Mouse (Mus musculus) frontal cortex, postnatal 36 days (tissue): Measurements from ENCODE around the gene Zfp143.
"Not testable (repeated sequence)": the region's sequence is repeated elsewhere in the genome, so short reads cannot be mapped to it uniquely, and the experiment has no call there.

Experiments used
- DNase-seq, 2 experiments: peaks; one replicate each; pipeline ENCODE4 v3.0.0; 2022; ENCODE audit warnings: low spot score in 2 of 2

Zfp143 gene

GRCm38 (mm10) chr7:110096332-110096731 is 35.3 kb downstream of the Zfp143 start:
- no peak for DNase-seq

DNA sequence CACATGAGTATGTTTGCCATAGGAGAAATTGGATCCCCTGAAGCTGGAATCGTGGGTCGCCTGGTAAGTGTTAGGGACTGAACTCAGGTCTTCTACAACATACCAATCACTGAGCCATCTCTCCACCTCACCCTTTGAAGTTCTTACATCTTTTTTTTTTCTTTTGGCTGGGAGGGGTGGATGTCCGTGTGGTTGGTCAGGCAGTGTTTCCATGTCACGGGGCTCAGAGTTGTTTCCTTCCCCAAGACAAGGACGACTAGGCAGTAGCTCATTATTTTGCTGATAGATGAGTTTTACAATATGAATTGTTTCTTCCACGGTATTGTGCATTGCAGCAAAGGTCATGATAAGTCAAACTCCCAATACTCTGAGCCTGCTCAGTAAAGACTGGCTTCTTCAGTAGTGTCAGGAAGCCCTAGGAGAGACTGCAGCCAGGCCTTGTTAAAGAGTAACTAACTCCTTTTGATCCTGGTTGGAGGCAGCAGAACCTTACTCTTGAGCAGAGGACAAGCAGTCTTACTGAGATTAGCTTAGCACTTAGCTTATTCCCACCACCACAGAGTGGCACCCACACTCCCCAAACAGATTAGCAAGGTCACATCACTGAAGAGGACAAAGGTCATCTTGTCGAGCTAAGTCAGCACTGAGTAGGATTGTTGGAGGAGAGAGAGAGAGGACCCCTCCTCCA is 36.2 kb downstream of the Zfp143 start:
- DNase-seq = no peak

GRCm38 (mm10) chr7:110100854-110101253 is 39.8 kb downstream of the Zfp143 start:
- no peak for DNase-seq

GRCm38 (mm10) chr7:110101266-110101665 is 40.2 kb downstream of the Zfp143 start:
- no peak for DNase-seq

DNA sequence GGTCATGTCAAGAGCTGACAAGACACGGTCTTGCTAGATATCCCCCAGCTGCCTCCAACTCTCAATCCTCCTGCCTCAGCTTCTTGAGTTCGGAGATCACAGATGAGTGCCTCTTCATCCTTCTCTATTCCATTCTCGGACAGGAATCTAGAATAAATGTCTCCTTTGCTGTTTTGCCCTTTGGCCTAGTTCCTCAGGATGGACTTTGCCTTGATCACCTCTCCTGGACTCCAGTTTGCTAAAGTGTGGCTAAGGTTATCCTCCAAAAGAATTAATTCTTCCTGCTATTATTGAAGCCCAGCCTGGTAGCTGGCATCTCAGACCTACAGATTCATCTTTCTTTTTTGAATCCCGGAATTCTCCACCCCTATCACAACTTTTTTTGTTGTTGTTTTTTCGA is 44.0 kb downstream of the Zfp143 start:
- no peak for DNase-seq

DNA sequence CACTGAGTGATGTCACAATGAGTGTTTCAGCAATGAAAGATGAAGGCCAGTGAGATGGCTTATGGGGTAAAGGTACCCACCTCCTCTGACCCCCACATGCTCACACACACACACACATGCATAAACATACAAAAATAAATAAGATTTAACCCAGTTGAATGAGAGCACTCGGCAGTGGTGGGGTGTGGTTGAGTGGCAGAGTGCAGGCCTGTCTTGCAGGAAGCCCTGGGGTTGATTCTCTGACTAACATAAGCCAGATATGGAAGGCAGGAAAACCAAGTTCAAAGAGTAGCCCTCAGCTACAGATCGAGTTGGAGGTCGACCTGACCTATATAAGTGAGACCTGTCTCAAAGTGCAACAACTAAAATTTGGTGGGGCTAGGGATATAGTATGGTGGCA is 45.6 kb downstream of the Zfp143 start:
- DNase-seq = no peak

DNA sequence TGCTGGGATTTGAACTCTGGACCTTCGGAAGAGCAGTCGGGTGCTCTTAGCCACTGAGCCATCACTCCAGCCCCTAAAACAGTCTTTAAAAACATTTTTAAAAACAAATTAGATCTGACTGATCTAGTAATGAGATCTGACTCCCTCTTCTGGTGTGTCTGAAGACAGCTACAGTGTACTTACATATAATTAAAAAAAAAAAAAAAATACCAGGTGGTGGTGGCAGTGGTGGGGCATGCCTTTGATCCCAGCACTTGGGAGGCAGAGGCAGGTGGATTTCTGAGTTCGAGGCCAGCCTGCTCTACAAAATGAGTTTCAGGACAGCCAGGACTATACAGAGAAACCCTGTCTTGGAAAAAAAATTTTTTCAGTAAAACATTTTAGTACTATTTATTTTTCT is 47.5 kb downstream of the Zfp143 start:
- not testable (repeated sequence) for DNase-seq

DNA sequence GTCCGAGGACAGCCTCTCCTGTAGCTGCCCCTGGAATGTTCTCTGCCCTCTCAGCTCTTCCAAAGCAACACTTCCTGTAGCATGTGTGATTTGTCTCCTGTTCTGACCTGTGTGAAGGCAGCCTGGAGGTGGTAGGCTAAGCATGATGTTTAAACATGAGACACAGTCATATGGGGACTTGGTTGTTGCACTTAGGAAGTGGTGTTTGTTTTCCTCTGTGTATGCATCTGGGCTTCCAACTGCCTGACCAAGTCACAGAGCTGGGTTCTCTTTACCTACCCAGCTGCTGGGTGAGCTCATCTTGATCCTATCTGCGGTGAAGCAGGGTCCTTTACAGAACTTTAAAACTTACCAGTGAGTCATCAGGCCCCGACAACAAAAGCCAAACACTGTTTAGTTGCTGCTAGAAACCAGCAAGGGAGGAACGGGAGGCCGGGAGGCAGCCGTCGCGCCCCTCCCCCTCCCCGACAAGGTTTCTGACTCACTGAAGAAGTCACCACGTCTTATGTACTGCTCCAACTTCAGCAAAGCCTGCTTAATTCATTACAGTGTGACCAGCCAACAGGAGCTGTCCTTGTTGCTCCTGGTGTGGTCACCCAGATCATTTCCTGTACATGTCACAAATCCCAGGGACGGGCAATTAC is 48.1 kb downstream of the Zfp143 start:
- DNase-seq = peak; percentile 18 to 24

- no peak for DNase-seq
Observed at GRCm38 (mm10) chr7:110110061-110110656, 49.1 kb downstream of the Zfp143 start.

DNA sequence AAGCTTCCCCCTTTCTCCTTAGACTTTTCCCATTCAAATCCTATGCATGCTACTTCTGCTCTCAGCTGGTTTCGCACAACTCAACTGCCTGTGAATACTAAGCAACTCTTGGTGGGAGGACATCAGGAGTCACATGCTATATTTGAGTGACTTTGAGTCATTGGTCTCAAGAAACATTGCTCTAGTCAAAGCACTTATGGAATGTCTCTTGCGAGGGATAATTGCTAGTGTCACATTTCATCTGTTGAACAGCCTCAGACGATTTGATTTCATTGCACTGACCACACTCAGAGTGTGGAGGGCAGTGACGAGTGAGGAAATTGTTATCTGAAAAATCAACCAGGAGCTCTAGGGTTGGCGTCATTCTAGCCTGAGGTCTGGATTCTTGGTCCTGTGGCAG is 53.7 kb downstream of the Zfp143 start:
- no peak for DNase-seq

GRCm38 (mm10) chr7:110116731-110117291 is 55.8 kb downstream of the Zfp143 start:
- peak in 1 of 2 experiments; percentile 18 for DNase-seq

GRCm38 (mm10) chr7:110118448-110118847 is 57.4 kb downstream of the Zfp143 start:
- DNase-seq = no peak

DNA sequence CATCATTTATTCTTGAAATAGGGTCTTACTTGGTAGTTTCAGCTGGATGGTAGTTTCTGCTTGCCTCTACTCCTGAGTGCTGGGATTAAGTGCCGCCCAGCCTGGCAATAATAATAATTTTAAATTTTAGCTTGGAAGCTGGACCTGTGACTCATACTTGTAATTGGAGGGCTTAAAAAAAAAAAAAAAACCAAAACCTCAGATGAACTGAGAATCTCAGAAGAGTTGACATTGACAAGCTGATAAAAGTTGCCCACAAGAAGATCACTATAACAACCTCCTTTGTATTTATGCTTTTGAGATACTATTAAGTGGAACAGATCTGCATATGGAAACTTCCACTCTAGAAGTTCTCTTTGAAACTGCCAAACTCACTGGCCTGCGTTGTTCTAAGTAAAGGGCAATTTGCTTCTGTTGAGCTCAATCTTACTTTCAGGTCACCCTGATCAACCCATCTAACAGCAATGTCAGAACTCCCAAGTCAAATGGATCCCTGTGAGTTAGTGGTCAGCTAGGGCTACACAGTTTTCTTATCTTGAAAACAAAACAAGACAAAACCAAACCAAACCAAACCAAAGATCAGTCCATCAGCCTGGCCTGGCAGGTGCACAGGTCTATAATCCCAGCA is 59.3 kb downstream of the Zfp143 start:
- DNase-seq = no peak

DNA sequence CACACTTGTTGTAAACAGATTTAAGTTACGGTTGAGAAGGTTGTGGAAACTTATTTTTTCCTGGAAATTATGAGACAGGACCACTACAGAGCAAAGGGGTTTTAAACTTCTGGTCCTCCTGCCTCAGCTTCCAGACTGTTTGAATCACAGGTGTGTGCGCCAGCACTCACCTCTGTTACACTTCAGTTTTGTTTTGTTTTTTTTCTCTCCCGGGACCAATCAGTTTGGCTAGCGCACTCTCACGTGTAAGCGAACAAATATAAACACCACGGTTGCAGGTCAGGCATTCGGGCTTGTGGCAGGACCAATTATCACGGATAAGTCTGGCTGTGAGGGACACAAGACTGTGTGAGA is 60.1 kb downstream of the Zfp143 start:
- no peak for DNase-seq

DNA sequence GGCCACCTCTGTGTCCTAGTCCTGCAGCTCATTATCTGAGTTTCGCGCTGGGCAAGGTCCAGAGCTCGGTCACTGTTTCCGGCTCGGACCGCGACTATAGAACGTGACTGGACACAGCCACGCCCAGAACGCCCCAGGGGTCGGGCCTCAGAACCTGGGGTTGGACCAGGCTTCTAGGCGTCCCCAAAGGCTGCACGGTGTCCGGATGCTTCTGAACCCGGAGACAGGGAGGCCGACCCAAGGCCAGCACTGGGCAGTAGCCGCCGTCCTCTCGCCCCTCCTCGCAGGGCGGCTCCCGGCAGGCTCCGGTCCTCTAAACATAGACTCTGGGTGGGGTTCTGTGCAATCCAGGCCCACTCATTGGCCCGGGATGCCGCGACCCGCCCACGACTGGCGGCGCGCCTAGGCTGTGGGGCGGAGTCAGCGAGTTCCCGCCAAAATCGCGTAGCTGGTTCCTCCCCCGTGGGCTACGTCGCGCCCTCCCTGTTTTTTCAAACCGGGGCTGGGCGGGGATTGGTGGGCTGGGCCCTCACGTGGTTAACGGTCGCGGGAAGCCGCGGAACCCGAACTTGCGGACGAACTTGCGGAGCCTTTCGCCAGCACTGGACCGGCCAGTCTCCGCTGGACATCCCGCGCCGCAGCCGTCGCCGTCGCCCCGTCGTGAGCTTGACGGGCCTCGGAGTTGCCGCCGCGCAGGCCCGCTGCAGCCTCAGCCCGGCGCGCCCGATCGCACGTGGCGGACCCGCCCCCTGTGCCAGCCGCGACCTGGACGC is 60.7 kb downstream of the Zfp143 start, which contains the start of gene Wee1:
Gene Wee1 (plus strand): TSS at position 531 of the 773 bp plus-strand sequence.
- DNase-seq = peak; percentile 96 to 99

- DNase-seq = peak in 1 of 2 experiments; percentile 66
Observed at GRCm38 (mm10) chr7:110122289-110122564, 61.2 kb downstream of the Zfp143 start.

DNA sequence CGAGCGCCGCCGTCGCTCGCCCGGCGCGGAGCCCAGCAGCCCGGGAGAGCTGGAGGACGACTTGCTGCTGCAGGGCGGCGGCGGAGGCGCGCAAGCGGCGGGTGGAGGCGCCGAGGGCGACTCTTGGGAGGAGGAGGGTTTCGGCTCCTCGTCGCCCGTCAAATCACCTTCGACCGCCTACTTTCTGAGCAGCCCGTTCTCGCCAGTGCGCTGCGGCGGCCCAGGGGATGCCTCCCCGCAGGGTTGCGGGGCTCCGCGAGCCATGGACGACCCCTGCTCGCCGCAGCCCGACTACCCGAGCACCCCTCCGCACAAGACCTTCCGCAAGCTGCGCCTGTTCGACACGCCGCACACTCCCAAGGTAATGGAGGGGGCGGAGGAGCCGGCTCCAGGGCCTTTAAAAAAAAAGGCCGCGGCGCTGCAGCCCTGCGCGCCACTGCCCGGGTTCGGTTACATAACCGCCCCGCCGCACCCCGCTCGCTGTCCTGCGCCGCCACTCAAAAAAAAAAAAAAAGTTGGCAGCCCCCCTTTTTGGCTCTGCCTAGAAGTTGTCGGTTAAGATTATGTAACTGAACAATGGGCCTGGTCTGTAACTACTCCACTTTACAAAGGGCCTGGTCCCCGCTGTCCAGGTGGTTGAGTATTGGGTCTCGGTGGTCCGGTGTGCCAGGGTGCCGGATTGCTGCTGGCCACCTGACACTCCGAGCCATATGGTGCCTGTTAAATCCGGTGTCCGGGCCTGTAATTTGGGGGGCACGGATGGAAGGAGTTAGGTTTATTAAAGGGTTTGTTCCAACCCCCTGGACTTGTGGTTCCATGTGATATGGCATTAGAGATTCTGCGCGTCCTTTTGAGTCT is 61.8 kb downstream of the Zfp143 start:
- DNase-seq = peak; percentile 39 to 53

DNA sequence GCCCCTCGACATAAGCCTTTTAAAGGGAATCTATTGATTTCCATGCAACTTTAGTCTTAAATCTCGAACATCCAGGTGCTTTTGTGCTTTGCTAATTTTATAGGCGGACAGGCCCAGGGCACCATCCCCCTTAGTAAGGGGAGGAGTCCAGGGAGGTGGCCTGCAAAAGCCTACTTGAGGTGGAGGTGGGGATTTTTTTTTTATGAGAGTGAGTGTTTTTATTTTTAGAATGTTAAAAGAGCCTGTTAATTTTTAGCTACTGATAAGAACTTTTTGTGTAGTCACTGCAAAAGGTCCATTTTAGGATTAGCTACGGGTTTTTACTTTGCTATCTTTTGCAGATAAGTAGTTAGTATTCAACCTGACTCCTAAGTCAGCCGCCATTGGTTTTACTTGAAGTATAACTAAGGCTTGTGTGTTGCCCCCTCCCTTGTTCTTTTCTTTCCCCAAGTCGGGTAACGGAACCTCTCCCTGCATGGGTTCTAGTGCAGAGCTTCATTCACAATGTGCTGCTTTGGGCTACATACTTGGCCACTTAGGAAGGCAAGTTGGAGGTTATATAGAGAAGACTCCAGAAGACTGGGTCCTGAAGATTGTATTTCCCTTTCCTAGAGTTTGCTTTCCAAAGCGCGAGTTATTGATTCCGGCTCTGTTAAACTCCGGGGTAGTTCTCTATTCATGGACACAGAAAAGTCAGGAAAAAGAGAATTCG is 63.0 kb downstream of the Zfp143 start:
- no peak for DNase-seq

DNA sequence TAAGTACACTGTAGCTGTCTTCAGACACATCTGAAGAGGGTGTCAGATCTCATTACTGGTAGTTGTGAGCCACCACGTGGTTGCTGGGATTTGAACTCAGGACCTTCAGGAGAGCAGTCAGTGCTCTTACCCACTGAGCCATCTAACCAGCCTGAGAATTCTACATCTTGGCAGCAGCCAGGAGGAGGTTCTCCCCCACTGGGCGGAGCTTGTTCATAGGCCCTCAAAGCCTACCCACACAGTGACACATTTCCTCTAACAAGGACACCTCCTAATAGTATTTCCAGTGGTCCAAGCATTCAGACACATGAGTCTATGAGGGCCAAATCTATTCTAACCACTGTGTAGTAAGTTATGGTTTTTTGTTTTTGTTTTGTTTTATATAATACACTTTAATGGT is 67.5 kb downstream of the Zfp143 start:
- no peak for DNase-seq

DNA sequence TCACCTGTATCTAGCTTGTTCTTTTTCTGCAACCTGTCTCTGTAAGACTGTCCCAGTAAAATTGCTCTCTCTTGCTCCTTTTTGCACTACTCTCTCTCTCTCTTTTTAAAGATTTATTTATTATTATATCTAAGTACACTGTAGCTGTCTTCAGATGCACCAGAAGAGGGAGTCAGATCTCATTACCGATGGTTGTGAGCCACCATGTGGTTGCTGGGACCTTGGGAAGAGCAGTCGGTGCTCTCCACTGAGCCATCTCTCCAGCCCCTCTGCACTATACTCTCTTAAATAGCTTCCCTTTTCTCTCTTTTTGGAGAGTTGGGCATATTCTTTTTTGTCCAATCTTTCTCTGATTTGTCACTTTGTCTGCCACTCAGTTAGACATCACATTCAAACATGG is 71.3 kb downstream of the Zfp143 start:
- not testable (repeated sequence) for DNase-seq
